Mouse (Mus musculus): ENCODE measurements around the gene Ablim1. TPM values are rescaled to one million over a fixed set of nuclear protein-coding genes. Genes with fewer than 3 reads are reported as not detected.

The Ablim1 gene
- polyA plus RNA-seq, 1 experiment from 2014 or later, result 38.5 TPM

GRCm38 (mm10) chr19:57357811-57358210, 43.1 kb upstream of the Ablim1 start:
- Histone ChIP-seq H3K4me2 (peak overlapping the region; percentile 83), H3K27me3 (replicated peaks) (no peaks in the 10 kb centered on the region), H3K36me3 (no peaks in the 10 kb centered on the region), H3K4me3 (peak overlapping the region; percentile 10; the same call in 1 of the 2 replicates), H3K9me3 (no peaks in the 10 kb centered on the region), H3K4me1 (peaks cover 59% of the 10 kb centered on the region), H3K9ac (peak overlapping the region; percentile 53), H3K27ac (replicated peaks) (peak overlapping the region; percentile 53)
- no peak for ATAC-seq (ENCODE audit: extremely low read depth, insufficient number of reproducible peaks, low FRiP score, low TSS enrichment)
- 82% methylated on average over 5 of the region's 5 CpGs for WGBS

GRCm38 (mm10) chr19:57357244-57357643, 42.5 kb upstream of the Ablim1 start:
- no peak overlapping the region for H3K4me2 ChIP-seq
- no peak for ATAC-seq (ENCODE audit: extremely low read depth, insufficient number of reproducible peaks, low FRiP score, low TSS enrichment)
- no peak overlapping the region for H3K27ac ChIP-seq (replicated peaks)
- H3K4me1 ChIP-seq, result peaks cover 53% of the 10 kb centered on the region
- H3K4me3 ChIP-seq, result no peak overlapping the region
- H3K36me3 ChIP-seq, result no peaks in the 10 kb centered on the region
- WGBS, result 79% methylated on average over 6 of the region's 6 CpGs
- H3K27me3 ChIP-seq (replicated peaks), result no peaks in the 10 kb centered on the region
- H3K9ac ChIP-seq, result no peak overlapping the region
- H3K9me3 ChIP-seq, result no peaks in the 10 kb centered on the region

- Histone ChIP-seq H3K36me3 (no peaks in the 10 kb centered on the region), H3K4me1 (peaks cover 51% of the 10 kb centered on the region), H3K9ac (no peak overlapping the region), H3K4me3 (no peak overlapping the region), H3K27me3 (replicated peaks) (no peaks in the 10 kb centered on the region), H3K9me3 (no peaks in the 10 kb centered on the region), H3K4me2 (no peak overlapping the region), H3K27ac (replicated peaks) (peak overlapping the region; percentile 77)
- no peak for ATAC-seq (ENCODE audit: extremely low read depth, insufficient number of reproducible peaks, low FRiP score, low TSS enrichment)
- 65% methylated on average over 7 of the region's 7 CpGs for WGBS
Observed at GRCm38 (mm10) chr19:57356273-57356672, 41.6 kb upstream of the Ablim1 start.

- H3K4me3 ChIP-seq, result no peak overlapping the region
- WGBS, result 70% methylated on average over 16 of the region's 16 CpGs
Observed at GRCm38 (mm10) chr19:57355451-57356251, 40.9 kb upstream of the Ablim1 start.

GRCm38 (mm10) chr19:57354715-57355114, 40.0 kb upstream of the Ablim1 start:
- 73% methylated on average over 6 of the region's 6 CpGs for WGBS
- Histone ChIP-seq H3K27ac (replicated peaks) (peak overlapping the region; percentile 77; the same call in 1 of the 2 replicates), H3K4me2 (no peak overlapping the region)

More at GRCm38 (mm10) chr19:57355451-57356251, 40.9 kb upstream of the Ablim1 start:
- peaks cover 51% of the 10 kb centered on the region for H3K4me1 ChIP-seq
- ATAC-seq (ENCODE audit: extremely low read depth, insufficient number of reproducible peaks, low FRiP score, low TSS enrichment), result no peak
- H3K36me3 ChIP-seq, result no peaks in the 10 kb centered on the region
- peak overlapping the region; percentile 77 for H3K27ac ChIP-seq (replicated peaks)
- no peak overlapping the region for H3K9ac ChIP-seq
- no peaks in the 10 kb centered on the region for H3K27me3 ChIP-seq (replicated peaks)
- no peaks in the 10 kb centered on the region for H3K9me3 ChIP-seq
- H3K4me2 ChIP-seq, result peak overlapping the region; percentile 27

GRCm38 (mm10) chr19:57354050-57354449, 39.3 kb upstream of the Ablim1 start:
- 93% methylated on average over 11 of the region's 11 CpGs for WGBS
- ATAC-seq (ENCODE audit: extremely low read depth, insufficient number of reproducible peaks, low FRiP score, low TSS enrichment), result no peak
- Histone ChIP-seq H3K4me3 (no peak overlapping the region), H3K4me1 (peaks cover 36% of the 10 kb centered on the region), H3K9ac (no peak overlapping the region), H3K27ac (replicated peaks) (no peak overlapping the region), H3K4me2 (no peak overlapping the region), H3K27me3 (replicated peaks) (no peaks in the 10 kb centered on the region), H3K36me3 (no peaks in the 10 kb centered on the region), H3K9me3 (no peaks in the 10 kb centered on the region)

More at GRCm38 (mm10) chr19:57354715-57355114, 40.0 kb upstream of the Ablim1 start:
- no peaks in the 10 kb centered on the region for H3K36me3 ChIP-seq
- peaks cover 43% of the 10 kb centered on the region for H3K4me1 ChIP-seq
- H3K9ac ChIP-seq, result no peak overlapping the region
- H3K9me3 ChIP-seq, result no peaks in the 10 kb centered on the region
- ATAC-seq (ENCODE audit: extremely low read depth, insufficient number of reproducible peaks, low FRiP score, low TSS enrichment), result no peak
- H3K4me3 ChIP-seq, result no peak overlapping the region
- no peaks in the 10 kb centered on the region for H3K27me3 ChIP-seq (replicated peaks)

- H3K9me3 ChIP-seq, result 0 out of 2 replicates have a peak, but pooled peaks cover 3% of the 10 kb centered on the region
- H3K4me3 ChIP-seq, result no peak overlapping the region
- H3K36me3 ChIP-seq, result no peaks in the 10 kb centered on the region
- no peak overlapping the region for H3K9ac ChIP-seq
- ATAC-seq (ENCODE audit: extremely low read depth, insufficient number of reproducible peaks, low FRiP score, low TSS enrichment), result no peak
- H3K4me2 ChIP-seq, result no peak overlapping the region
- 86% methylated on average over 10 of the region's 10 CpGs for WGBS
- H3K27me3 ChIP-seq (replicated peaks), result no peaks in the 10 kb centered on the region
- no peak overlapping the region for H3K27ac ChIP-seq (replicated peaks)
- H3K4me1 ChIP-seq, result peaks cover 28% of the 10 kb centered on the region
Observed at GRCm38 (mm10) chr19:57353228-57353627, 38.5 kb upstream of the Ablim1 start.

- Histone ChIP-seq H3K27me3 (replicated peaks) (no peaks in the 10 kb centered on the region), H3K4me3 (no peak overlapping the region), H3K27ac (replicated peaks) (no peak overlapping the region), H3K4me1 (peaks cover 20% of the 10 kb centered on the region), H3K9me3 (peaks cover 10% of the 10 kb centered on the region; the same call in 1 of the 2 replicates), H3K9ac (no peak overlapping the region), H3K4me2 (no peak overlapping the region), H3K36me3 (no peaks in the 10 kb centered on the region)
- 76% methylated on average over 12 of the region's 12 CpGs for WGBS
- ATAC-seq (ENCODE audit: extremely low read depth, insufficient number of reproducible peaks, low FRiP score, low TSS enrichment), result no peak
Observed at GRCm38 (mm10) chr19:57352337-57352935, 37.7 kb upstream of the Ablim1 start.

GRCm38 (mm10) chr19:57349096-57349495, 34.4 kb upstream of the Ablim1 start:
- no peaks in the 10 kb centered on the region for H3K4me1 ChIP-seq
- no peaks in the 10 kb centered on the region for H3K36me3 ChIP-seq
- H3K4me3 ChIP-seq, result no peak overlapping the region
- no peak overlapping the region for H3K27ac ChIP-seq (replicated peaks)
- no peak for ATAC-seq (ENCODE audit: extremely low read depth, insufficient number of reproducible peaks, low FRiP score, low TSS enrichment)
- H3K9ac ChIP-seq, result no peak overlapping the region
- no peak overlapping the region for H3K4me2 ChIP-seq
- H3K27me3 ChIP-seq (replicated peaks), result no peaks in the 10 kb centered on the region
- H3K9me3 ChIP-seq, result peaks cover 23% of the 10 kb centered on the region; the same call in 1 of the 2 replicates

GRCm38 (mm10) chr19:57344678-57345077, 30.0 kb upstream of the Ablim1 start:
- Histone ChIP-seq H3K27me3 (replicated peaks) (no peaks in the 10 kb centered on the region), H3K4me2 (no peak overlapping the region), H3K36me3 (no peaks in the 10 kb centered on the region), H3K4me3 (no peak overlapping the region), H3K9me3 (peaks cover 23% of the 10 kb centered on the region; the same call in 1 of the 2 replicates), H3K27ac (replicated peaks) (no peak overlapping the region), H3K4me1 (peaks cover 12% of the 10 kb centered on the region), H3K9ac (no peak overlapping the region)
- WGBS, result 38% methylated on average over 1 of the region's 1 CpGs
- ATAC-seq (ENCODE audit: extremely low read depth, insufficient number of reproducible peaks, low FRiP score, low TSS enrichment), result no peak

- Histone ChIP-seq H3K4me3 (no peak overlapping the region), H3K27ac (replicated peaks) (no peak overlapping the region), H3K9me3 (peaks cover 23% of the 10 kb centered on the region; the same call in 1 of the 2 replicates), H3K4me2 (no peak overlapping the region), H3K36me3 (no peaks in the 10 kb centered on the region), H3K9ac (no peak overlapping the region), H3K27me3 (replicated peaks) (no peaks in the 10 kb centered on the region), H3K4me1 (peaks cover 20% of the 10 kb centered on the region)
- WGBS, result 75% methylated on average over 5 of the region's 5 CpGs
- ATAC-seq (ENCODE audit: extremely low read depth, insufficient number of reproducible peaks, low FRiP score, low TSS enrichment), result no peak
Observed at GRCm38 (mm10) chr19:57343860-57344259, 29.1 kb upstream of the Ablim1 start.

Measured in heart, embryonic 13.5 days (tissue).